Mouse (Mus musculus): ENCODE data around the gene Irs1.

DNA sequence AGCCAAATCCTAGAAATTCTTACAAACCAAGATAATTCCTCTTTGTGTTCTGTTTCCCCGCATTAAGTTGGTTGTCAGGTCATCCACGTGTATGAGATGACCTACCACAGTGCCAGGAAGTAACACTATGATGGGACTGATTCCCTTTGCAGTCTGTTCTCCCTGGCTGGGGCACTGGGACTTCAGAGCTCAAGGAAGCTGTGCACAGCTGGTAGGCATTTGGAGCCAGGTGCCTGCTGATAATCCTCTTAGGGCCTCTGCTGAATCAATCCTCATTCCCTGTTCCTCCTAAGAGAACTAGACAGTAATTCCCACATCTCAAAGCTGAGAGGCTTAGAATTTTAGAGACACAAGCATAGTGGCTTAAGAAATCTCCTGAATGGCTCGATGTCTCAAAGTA is 99.6 kb downstream of the Irs1 start:
- TF ChIP-seq CTCF (IDR thresholded peaks at IDR 0.05; ENCODE audit: extremely low read depth, insufficient read depth, low read length) (no peak), POLR2A (IDR thresholded peaks at IDR 0.05; ENCODE audit: extremely low read depth, insufficient read depth, low read length) (no peak)
